Mouse (Mus musculus) CH12.LX (cell line): ENCODE data around the gene Dnah8. TPM values are rescaled to one million over a fixed set of nuclear protein-coding genes. Genes with fewer than 3 reads are reported as not detected.

Source experiments
- DNase-seq: peaks from one replicate; pipeline ENCODE4 v3.0.0-alpha.2; 2013; ENCODE audit errors: extremely low read depth
- H3K27ac ChIP-seq: 2 replicates; pipeline ENCODE4 v1.5.1; 2012; ENCODE audit warnings: low read depth, mild to moderate bottlenecking, control low read depth, moderate library complexity; ENCODE audit not compliant: insufficient read depth
- H3K27me3 ChIP-seq: replicated peaks from 2 replicates; pipeline ENCODE3; 2012; ENCODE audit warnings: inconsistent platforms
- H3K36me3 ChIP-seq, 2 experiments: replicated peaks in 1 of 2; 2 replicates each; pipeline versions ENCODE3 to v1.6.1; 2012; ENCODE audit warnings: inconsistent platforms in 1 of 2, low read length in 1 of 2, mild to moderate bottlenecking in 1 of 2, mixed read lengths in 1 of 2, moderate library complexity in 1 of 2; ENCODE audit not compliant: control insufficient read depth in 1 of 2, insufficient read depth in 1 of 2
- H3K4me1 ChIP-seq, 2 experiments: 2 replicates each; pipeline ENCODE4 v1.6.1; 2012; ENCODE audit warnings: inconsistent platforms in 1 of 2, moderate library complexity in 1 of 2; ENCODE audit not compliant: insufficient read depth in 2 of 2, control insufficient read depth in 1 of 2
- H3K4me2 ChIP-seq: 2 replicates; pipeline ENCODE4 v1.6.1; 2012; ENCODE audit warnings: low read depth, mild to moderate bottlenecking, control low read depth; ENCODE audit not compliant: poor library complexity, insufficient read depth, severe bottlenecking
- H3K4me3 ChIP-seq, 3 experiments: fragments of 150-350 bp in 1 of 3; sonication (generic) in 1 of 3; replicated peaks in 1 of 3; 2 replicates each; pipeline versions ENCODE3 to v1.5.1; 2011 to 2012; ENCODE audit warnings: low read depth in 2 of 3, low read length in 2 of 3, mild to moderate bottlenecking in 2 of 3, moderate library complexity in 2 of 3, control low read depth in 1 of 3, improper control_type of control experiment in 1 of 3, inconsistent platforms in 1 of 3, mixed read lengths in 1 of 3; ENCODE audit not compliant: poor library complexity in 1 of 3
- H3K79me2 ChIP-seq: replicated peaks from 2 replicates; pipeline ENCODE4 v1.6.1; 2012; ENCODE audit warnings: mild to moderate bottlenecking, moderate library complexity; ENCODE audit not compliant: control insufficient read depth, poor library complexity, insufficient read depth, severe bottlenecking; ENCODE audit errors: extremely low read depth
- H3K9ac ChIP-seq: 2 replicates; pipeline ENCODE4 v1.6.1; 2012; ENCODE audit warnings: low read depth, mild to moderate bottlenecking, control low read depth, moderate library complexity; ENCODE audit not compliant: insufficient read depth
- H3K9me3 ChIP-seq: replicated peaks from 2 replicates; pipeline ENCODE3; 2012; ENCODE audit warnings: low read length, inconsistent platforms, mixed read lengths
- BHLHE40 ChIP-seq: IDR thresholded peaks from 2 replicates; pipeline ENCODE4 v1.6.1; 2011; ENCODE audit warnings: mild to moderate bottlenecking, low read depth, low read length, improper control_type of control experiment
- CHD2 ChIP-seq: IDR thresholded peaks from 2 replicates; pipeline ENCODE4 v1.6.1; 2011; ENCODE audit warnings: low read length, improper control_type of control experiment
- CTCF ChIP-seq, 2 experiments: IDR thresholded peaks in 1 of 2; conservative IDR thresholded peaks in 1 of 2; 2 replicates each; pipeline ENCODE4 v1.5.1; 2011 to 2012; ENCODE audit warnings: low read depth in 2 of 2, low read length in 2 of 2, improper control_type of control experiment in 1 of 2, inconsistent platforms in 1 of 2, mild to moderate bottlenecking in 1 of 2, moderate library complexity in 1 of 2
- E2F4 ChIP-seq: IDR thresholded peaks from 2 replicates; pipeline ENCODE4 v1.6.1; 2011; ENCODE audit warnings: low read depth, low read length, improper control_type of control experiment; ENCODE audit not compliant: insufficient replicate concordance
- ELF1 ChIP-seq: IDR thresholded peaks from 2 replicates; pipeline ENCODE4 v1.6.1; 2014; ENCODE audit warnings: low read depth, mild to moderate bottlenecking, inconsistent platforms, low read length, improper control_type of control experiment
- ETS1 ChIP-seq: conservative IDR thresholded peaks from 2 replicates; pipeline ENCODE4 v1.6.1; 2012; ENCODE audit warnings: low read depth, mild to moderate bottlenecking, inconsistent platforms, low read length, improper control_type of control experiment, moderate library complexity
- MEF2A ChIP-seq: IDR thresholded peaks from 2 replicates; pipeline ENCODE4 v1.6.1; 2014; ENCODE audit warnings: low read depth, mild to moderate bottlenecking, inconsistent platforms, low read length, improper control_type of control experiment, borderline replicate concordance
- PAX5 ChIP-seq: IDR thresholded peaks from 2 replicates; pipeline ENCODE4 v1.6.1; 2012; ENCODE audit warnings: low read length, inconsistent platforms, mixed read lengths
- RAD21 ChIP-seq: IDR thresholded peaks from 2 replicates; pipeline ENCODE4 v1.6.1; 2011; ENCODE audit warnings: low read depth, mild to moderate bottlenecking, low read length, improper control_type of control experiment, moderate library complexity
- RCOR1 ChIP-seq: conservative IDR thresholded peaks from 2 replicates; pipeline ENCODE4 v1.6.1; 2012; ENCODE audit warnings: low read depth, mild to moderate bottlenecking, inconsistent platforms, low read length, improper control_type of control experiment
- TBP ChIP-seq: conservative IDR thresholded peaks from 2 replicates; pipeline ENCODE4 v1.6.1; 2011; ENCODE audit warnings: low read depth, low read length, improper control_type of control experiment
- USF1 ChIP-seq: IDR thresholded peaks from 2 replicates; pipeline ENCODE4 v1.6.1; 2014; ENCODE audit warnings: low read depth, mild to moderate bottlenecking, inconsistent platforms, low read length, improper control_type of control experiment
- USF2 ChIP-seq: conservative IDR thresholded peaks from 2 replicates; pipeline ENCODE4 v1.6.1; 2011; ENCODE audit warnings: low read depth, low read length, improper control_type of control experiment
- ZC3H11A ChIP-seq: IDR thresholded peaks from 2 replicates; pipeline ENCODE4 v1.6.1; 2012; ENCODE audit warnings: low read depth, mild to moderate bottlenecking, inconsistent platforms, low read length, improper control_type of control experiment
- ZKSCAN1 ChIP-seq: IDR thresholded peaks from 2 replicates; pipeline ENCODE4 v1.6.1; 2012; ENCODE audit warnings: low read depth, inconsistent platforms, low read length, improper control_type of control experiment, borderline replicate concordance
- ZMIZ1 ChIP-seq: IDR thresholded peaks from 2 replicates; pipeline ENCODE4 v1.6.1; 2012; ENCODE audit warnings: low read depth, mild to moderate bottlenecking, inconsistent platforms, low read length, improper control_type of control experiment
- dilution Hi-C: fragments of 300-500 bp; cut with MboI; formaldehyde crosslinking; loops from 2 replicates; pipeline ENCODE4 v1.14.3; 2020; ENCODE audit warnings: low sequenced_read_pairs; ENCODE audit not compliant: extremely low pct_unique_long_range_greater_than_20kb, extremely low pct_ligation_motif_present
- in situ Hi-C: fragments of 300-500 bp; cut with MboI; formaldehyde crosslinking; loops from 3 replicates; pipeline ENCODE4 v1.14.3; 2019; ENCODE audit warnings: low sequenced_read_pairs, low pct_ligation_motif_present, low pct_unique_long_range_greater_than_20kb, mixed read lengths
- polyA plus RNA-seq: library from polyadenylated mRNA; unstranded; fragments of >175 nt; gene quantifications from 2 replicates; pipeline ENCODE4 v1.2.1, GENCODE M21; 2012; ENCODE audit warnings: low read depth; ENCODE audit not compliant: insufficient read length
- total RNA-seq, 2 experiments: library from RNA; depleted of rRNA; stranded (reverse); fragments of 300-350 nt in 1 of 2; fragments of >200 nt in 1 of 2; gene quantifications; 2 replicates each; pipeline ENCODE4 v1.2.3; 2012 to 2014

The Dnah8 gene
- total and polyA plus RNA-seq, 3 experiments = 0.09 to 0.99 TPM; not detected in 1

DNA sequence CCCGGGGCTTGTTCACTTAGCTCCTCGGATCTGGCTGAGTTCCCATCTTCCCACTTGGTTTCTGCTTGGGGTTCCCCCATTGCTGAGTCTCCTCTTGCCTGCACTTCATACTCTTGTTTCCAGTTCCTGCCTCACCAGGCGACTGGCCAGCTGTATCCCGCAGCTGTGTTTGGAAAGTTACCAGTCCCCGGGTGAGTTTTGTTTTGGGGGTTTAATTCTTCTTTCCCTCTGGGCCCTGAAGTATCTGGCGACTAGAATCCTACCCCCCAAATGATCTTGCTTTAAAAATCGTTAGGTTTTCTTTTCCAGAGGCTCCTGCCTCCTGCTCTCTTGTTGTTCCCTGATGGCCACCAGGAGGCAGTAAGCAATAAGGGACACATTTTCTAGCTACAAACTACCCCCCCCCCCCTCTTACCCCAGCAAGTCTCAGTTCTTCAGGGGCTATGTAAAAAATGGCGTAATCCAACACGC, 220.2 kb downstream of the Dnah8 start (continued):
- TF ChIP-seq RAD21 (peak; percentile 45), ZKSCAN1 (no peak)

DNA sequence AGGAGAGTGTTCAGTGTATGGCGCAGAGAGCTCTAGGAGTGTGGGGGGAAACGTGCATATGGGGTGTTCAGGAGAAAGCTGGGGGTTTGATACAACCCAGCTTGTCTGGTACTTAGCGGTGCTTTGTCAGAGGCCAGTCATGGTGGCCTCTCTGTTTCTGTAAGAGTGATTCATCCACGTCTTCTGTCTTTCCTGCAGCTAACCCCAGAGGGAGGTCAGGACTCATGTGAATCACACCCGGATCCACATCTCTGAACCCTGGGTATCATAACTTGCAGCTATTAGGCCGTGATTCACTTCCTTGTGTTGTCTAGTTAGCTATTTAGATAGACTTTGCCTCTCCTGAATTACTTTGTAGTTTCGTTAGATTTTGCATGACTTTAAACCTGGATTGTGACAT, 223.3 kb downstream of the Dnah8 start:
- no peak overlapping the region for H3K27ac ChIP-seq
- H3K9ac ChIP-seq = no peak overlapping the region
- H3K4me1 ChIP-seq = peaks cover 0 to 13% of the 10 kb centered on the region in 2 experiments; a peak in 2 of 4 replicates
- in situ Hi-C loops (loop anchor here (10.0 kb wide), 1 partner anchor 393 kb away; no protein-coding TSS in a partner anchor), dilution Hi-C loops (no loop called here)
- H3K4me3 ChIP-seq = no peak overlapping the region
- H3K79me2 ChIP-seq = no peaks in the 10 kb centered on the region
- DNase-seq = no peak
- H3K36me3 ChIP-seq = no peaks in the 10 kb centered on the region
- no peak overlapping the region for H3K4me2 ChIP-seq
- H3K9me3 ChIP-seq = peaks cover 12% of the 10 kb centered on the region
- no peak for TF ChIP-seq E2F4
- peaks cover 1% of the 10 kb centered on the region for H3K27me3 ChIP-seq

DNA sequence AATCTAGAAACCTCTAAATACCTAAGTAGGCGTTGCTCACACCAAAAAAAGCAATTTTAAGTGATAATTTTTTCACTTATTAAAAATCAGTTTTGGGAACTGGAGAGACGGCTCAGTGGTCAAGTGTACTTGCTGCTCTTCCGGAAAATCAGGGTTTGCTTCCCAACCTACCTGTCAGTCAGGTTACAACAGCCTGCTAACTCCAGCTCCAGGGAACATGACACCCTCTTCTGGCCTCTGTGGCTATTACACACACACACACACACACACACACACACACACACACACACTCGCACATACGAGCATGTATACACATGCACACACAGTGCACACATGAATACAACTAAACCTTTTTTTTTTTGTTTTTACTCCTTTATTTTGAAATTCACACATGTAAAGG, 223.9 kb downstream of the Dnah8 start:
- H3K4me2 ChIP-seq = no peak overlapping the region
- H3K4me3 ChIP-seq = no peak overlapping the region
- no peak overlapping the region for H3K27ac ChIP-seq
- H3K27me3 ChIP-seq = peaks cover 1% of the 10 kb centered on the region
- no peak overlapping the region for H3K9ac ChIP-seq
- peaks cover 12% of the 10 kb centered on the region for H3K9me3 ChIP-seq
- no peaks in the 10 kb centered on the region for H3K79me2 ChIP-seq
- TF ChIP-seq ETS1 = no peak
- no peak for TF ChIP-seq USF2
- no peak for TF ChIP-seq ELF1
- no peak for TF ChIP-seq BHLHE40
- no peak for TF ChIP-seq CHD2
- no peak for TF ChIP-seq ZC3H11A
- TF ChIP-seq CTCF (conservative IDR thresholded peaks at IDR 0.05 in 1 of 2, IDR thresholded peaks at IDR 0.05 in 1 of 2; ENCODE audit: low read depth in 2 of 2, low read length in 2 of 2) = no peak
- TF ChIP-seq ZMIZ1 = no peak
- TF ChIP-seq USF1 = no peak
- no peak for TF ChIP-seq TBP
- TF ChIP-seq RCOR1 = no peak
- TF ChIP-seq E2F4 = no peak
- TF ChIP-seq PAX5 = no peak
- TF ChIP-seq MEF2A = no peak
- no peak for DNase-seq
- in situ Hi-C loops (loop anchor here (10.0 kb wide), 1 partner anchor 393 kb away; no protein-coding TSS in a partner anchor), dilution Hi-C loops (no loop called here)
- no peaks in the 10 kb centered on the region for H3K36me3 ChIP-seq
- peaks cover 0 to 8% of the 10 kb centered on the region in 2 experiments; a peak in 2 of 4 replicates for H3K4me1 ChIP-seq
